Mouse (Mus musculus): ENCODE results near the gene Lcat.

- TF ChIP-seq CTCF (IDR thresholded peaks at IDR 0.05; ENCODE audit: low read depth, low read length) (no peak), POLR2A (IDR thresholded peaks at IDR 0.05; ENCODE audit: borderline replicate concordance, low read depth, low read length) (no peak)
Observed at GRCm38 (mm10) chr8:105961101-105961500, 17.9 kb upstream of the Lcat start.
